In the genomic region with DNA sequence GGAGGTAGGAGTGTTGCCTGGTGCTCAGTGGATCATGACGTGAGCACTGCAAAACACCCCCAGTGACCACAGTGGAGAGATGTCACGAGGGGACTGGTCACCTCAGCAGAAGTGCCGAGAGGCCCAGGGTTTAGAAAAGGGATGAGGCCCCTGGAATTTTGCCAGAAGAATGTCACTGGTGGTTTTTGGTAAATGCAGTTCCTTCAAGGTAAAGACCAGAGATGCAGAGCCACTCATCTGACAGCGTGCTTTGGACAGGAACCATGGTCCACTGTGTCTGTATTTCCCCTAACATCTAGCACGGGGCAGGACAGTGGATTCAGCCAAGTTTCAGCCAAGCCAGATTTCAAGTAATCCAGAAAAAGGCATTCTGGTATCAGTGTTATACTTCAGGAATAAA, we compare ENCODE assay signal across 17 mouse cellular contexts. TPM values are rescaled to one million over a fixed set of nuclear protein-coding genes. Genes with fewer than 3 reads are reported as not detected.
DNase-seq lines count a peak whose midpoint lies in the region; ATAC-seq lines count a peak whose summit lies in the region.
"Had no signal": no experiment of that assay in that cellular context is flagged by ENCODE, and none has a peak within 500 bp of the region (broad histone marks: within the 10 kb centered on the region; RNA-seq: fewer than 3 reads in every experiment).

No protein-coding gene starts in this region.

- peak; percentile 41; the same call in 1 of the 2 replicates for ATAC-seq in monocyte, adult 5-6 weeks (replicated peaks; ENCODE audit: insufficient number of reproducible peaks, low FRiP score, low TSS enrichment, poor library complexity, severe bottlenecking)
- ATAC-seq in megakaryocyte, adult 5-6 weeks (ENCODE audit: poor library complexity, severe bottlenecking), result no peak
- ATAC-seq: forebrain, embryonic 13.5 days; forebrain, embryonic 16.5 days had no signal

- peak; percentile 59 for DNase-seq in A20 (ENCODE audit: low read depth, low spot score)
- DNase-seq in B cell, adult 2 months, result peak; percentile 51 to 59
- no peak for DNase-seq in cerebellum, adult 18-20 months
- DNase-seq in left cerebral cortex, adult 18-20 months (ENCODE audit: low spot score in 2 of 2), result no peak
- DNase-seq: adrenal gland, adult 2 months; adrenal gland, postnatal 14 days; cerebellum, adult 11-12 months; cerebellum, adult 9-10 months; cerebellum, postnatal 14 days; gastrocnemius, adult 2 months; gastrocnemius, postnatal 14 days; heart, adult 11 months had no signal

RNA-seq across cellular contexts. Expression of a gene that starts 12.3 kb away (rescaled TPM):
- total RNA-seq in monocyte, adult 5-6 weeks (2017), result 25.5 to 42.0 TPM (median 29.8 TPM) in 3 replicates
- total RNA-seq in left cerebral cortex, adult 18-20 months (2021), result under 1 TPM; 0.26 TPM
- total RNA-seq in megakaryocyte, adult 5-6 weeks (2015), result 13.0 and 14.1 TPM in 2 replicates
- total RNA-seq in megakaryocyte, adult 5-6 weeks (2017), result 12.4 and 13.4 TPM in 2 replicates
- total RNA-seq: MEL had no signal

Comparison
In these comparisons a context has a peak if more than half of its experiments do, and no peak if none do; other contexts are left out.
1. DNase-seq: peak in A20 (single experiment) and B cell, adult 2 months (2 of 2); none in cerebellum, adult 18-20 months (0 of 2) and left cerebral cortex, adult 18-20 months (0 of 2).
2. RNA of a gene that starts 12.3 kb away (total RNA-seq): 25.5 to 42.0 TPM in monocyte, adult 5-6 weeks and 12.4 to 14.1 TPM in megakaryocyte, adult 5-6 weeks; 0.26 TPM in left cerebral cortex, adult 18-20 months; every median in the first group is over 10 times any median in the second.